Mouse (Mus musculus) embryonic facial prominence, embryonic 12.5 days (tissue): ENCODE data around the gene C5ar2. TPM values are rescaled to one million over a fixed set of nuclear protein-coding genes. Genes with fewer than 3 reads are reported as not detected.
A peak's percentile ranks its signal among the peaks of the same experiment; 100 is the strongest.

Source experiments
- ATAC-seq: fragments of 200-750 bp; cut with Nextera tagmentation; 2 replicates; pipeline ENCODE4 v1.8.0; 2017; ENCODE audit not compliant: insufficient number of reproducible peaks, insufficient read depth, low FRiP score, low TSS enrichment
- H3K27ac ChIP-seq: fragments of 300-500 bp; sonication (generic); 2 replicates; pipeline ENCODE4 v1.5.1; 2016; ENCODE audit warnings: mild to moderate bottlenecking
- H3K27me3 ChIP-seq: fragments of 300-500 bp; sonication (generic); 2 replicates; pipeline ENCODE4 v1.6.1; 2016; ENCODE audit warnings: mild to moderate bottlenecking, moderate library complexity
- H3K36me3 ChIP-seq: fragments of 300-500 bp; sonication (generic); 2 replicates; pipeline ENCODE4 v1.6.1; 2016; ENCODE audit warnings: mild to moderate bottlenecking
- H3K4me1 ChIP-seq: fragments of 300-500 bp; sonication (generic); 2 replicates; pipeline ENCODE4 v1.6.1; 2016
- H3K4me2 ChIP-seq: fragments of 300-500 bp; sonication (generic); replicated peaks from 2 replicates; pipeline ENCODE4 v1.6.1; 2016; ENCODE audit warnings: mild to moderate bottlenecking, moderate library complexity
- H3K4me3 ChIP-seq: fragments of 300-500 bp; sonication (generic); 2 replicates; pipeline ENCODE4 v1.5.1; 2016; ENCODE audit warnings: mild to moderate bottlenecking
- H3K9ac ChIP-seq: fragments of 300-500 bp; sonication (generic); 2 replicates; pipeline ENCODE4 v1.6.1; 2016; ENCODE audit warnings: mild to moderate bottlenecking, moderate library complexity
- H3K9me3 ChIP-seq: fragments of 300-500 bp; sonication (generic); 2 replicates; pipeline ENCODE4 v1.6.1; 2016; ENCODE audit warnings: mild to moderate bottlenecking, moderate library complexity
- WGBS: fragments of 180-500 bp; shearing (Covaris S2); methylation state at CpG from one replicate; pipeline ENCODE4 v1.1.7; 2016; 5-methylcytosine and 5-hydroxymethylcytosine counted together
- polyA plus RNA-seq: library from polyadenylated mRNA; unstranded; fragments of >200 nt; fragmentation: Nextera tagmentation; extraction: Ambion mirVana; gene quantifications from 2 replicates; pipeline ENCODE4 v1.2.1, GENCODE M21; 2016

Gene C5ar2
- polyA plus RNA-seq, 1 experiment from 2014 or later, result not detected

- Histone ChIP-seq H3K36me3 (no peaks in the 10 kb centered on the region), H3K4me2 (no peak overlapping the region), H3K27me3 (no peaks in the 10 kb centered on the region), H3K9ac (no peak overlapping the region), H3K4me1 (no peaks in the 10 kb centered on the region), H3K27ac (no peak overlapping the region), H3K9me3 (no peaks in the 10 kb centered on the region), H3K4me3 (no peak overlapping the region)
- 63% methylated on average over 4 of the region's 4 CpGs for WGBS
- no peak for ATAC-seq
Measured at GRCm38 (mm10) chr7:16254195-16254594, 10.2 kb upstream of the C5ar2 start.

DNA sequence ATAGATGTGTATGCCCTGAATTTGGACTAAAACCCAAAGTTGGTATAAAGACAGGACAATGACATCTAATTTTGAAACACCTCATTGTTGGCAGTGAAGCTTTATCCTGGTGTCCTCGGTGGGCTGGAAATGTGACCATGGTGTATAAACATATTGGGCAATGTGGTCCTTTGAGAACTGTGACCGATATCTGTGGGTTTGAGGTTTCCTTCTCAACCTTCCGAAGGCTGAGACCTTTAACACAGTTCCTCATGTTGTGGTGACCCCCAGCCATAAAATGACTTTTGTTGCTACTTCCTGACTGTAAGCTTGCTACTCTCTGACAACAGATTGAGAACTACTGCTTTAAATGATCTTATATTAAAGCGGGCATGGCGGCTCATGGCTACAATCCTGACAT, 6.7 kb upstream of the C5ar2 start:
- 81% methylated on average over 5 of the region's 5 CpGs for WGBS
- ATAC-seq, result no peak
- no peak overlapping the region for H3K9ac ChIP-seq
- no peaks in the 10 kb centered on the region for H3K36me3 ChIP-seq
- no peak overlapping the region for H3K4me3 ChIP-seq
- no peaks in the 10 kb centered on the region for H3K9me3 ChIP-seq
- H3K27ac ChIP-seq, result no peak overlapping the region
- no peak overlapping the region for H3K4me2 ChIP-seq
- no peaks in the 10 kb centered on the region for H3K27me3 ChIP-seq
- H3K4me1 ChIP-seq, result no peaks in the 10 kb centered on the region

DNA sequence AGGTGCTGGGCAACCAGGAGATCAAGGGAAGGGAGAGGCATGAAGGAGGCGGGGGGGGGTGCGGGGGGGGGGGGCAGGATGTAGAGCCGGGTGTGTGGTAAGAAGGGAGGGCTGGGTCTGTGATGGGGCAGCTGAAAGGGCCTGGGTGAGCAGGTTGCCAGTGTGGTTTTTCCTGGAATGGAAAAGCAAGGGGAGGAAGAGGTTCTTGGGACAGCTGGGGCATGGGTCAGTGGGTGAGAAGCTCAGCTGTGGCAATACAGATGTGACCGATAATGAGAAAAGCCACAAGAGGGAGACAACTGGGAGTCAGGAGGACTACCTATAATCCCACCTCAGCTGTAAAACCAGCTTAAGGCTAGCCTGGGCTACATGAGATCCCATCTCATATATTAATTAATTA, 2.0 kb upstream of the C5ar2 start:
- no peak overlapping the region for H3K9ac ChIP-seq
- ATAC-seq, result no peak
- no peaks in the 10 kb centered on the region for H3K36me3 ChIP-seq
- no peak overlapping the region for H3K4me2 ChIP-seq
- H3K27me3 ChIP-seq, result no peaks in the 10 kb centered on the region
- no peak overlapping the region for H3K4me3 ChIP-seq
- no peaks in the 10 kb centered on the region for H3K4me1 ChIP-seq
- H3K9me3 ChIP-seq, result no peaks in the 10 kb centered on the region
- WGBS, result 65% methylated on average over 1 of the region's 4 CpGs
- no peak overlapping the region for H3K27ac ChIP-seq

- Histone ChIP-seq H3K4me2 (no peak overlapping the region), H3K36me3 (no peaks in the 10 kb centered on the region), H3K9me3 (no peaks in the 10 kb centered on the region), H3K27ac (no peak overlapping the region), H3K4me3 (no peak overlapping the region), H3K27me3 (no peaks in the 10 kb centered on the region), H3K9ac (no peak overlapping the region), H3K4me1 (no peaks in the 10 kb centered on the region)
- WGBS, result 83% methylated on average over 6 of the region's 6 CpGs
- no peak for ATAC-seq
Measured at GRCm38 (mm10) chr7:16242198-16242597, 1.8 kb downstream of the C5ar2 start.

GRCm38 (mm10) chr7:16241787-16242186, 2.2 kb downstream of the C5ar2 start:
- H3K27me3 ChIP-seq, result no peaks in the 10 kb centered on the region
- H3K36me3 ChIP-seq, result no peaks in the 10 kb centered on the region
- WGBS, result 37% methylated on average over 11 of the region's 11 CpGs
- no peak overlapping the region for H3K27ac ChIP-seq
- no peak overlapping the region for H3K9ac ChIP-seq
- no peak overlapping the region for H3K4me2 ChIP-seq
- H3K4me3 ChIP-seq, result no peak overlapping the region
- ATAC-seq, result no peak
- no peaks in the 10 kb centered on the region for H3K4me1 ChIP-seq
- no peaks in the 10 kb centered on the region for H3K9me3 ChIP-seq

- 92% methylated on average over 1 of the region's 1 CpGs for WGBS
- Histone ChIP-seq H3K36me3 (no peaks in the 10 kb centered on the region), H3K4me2 (no peak overlapping the region), H3K9ac (no peak overlapping the region), H3K4me3 (no peak overlapping the region), H3K4me1 (no peaks in the 10 kb centered on the region), H3K9me3 (no peaks in the 10 kb centered on the region), H3K27ac (no peak overlapping the region), H3K27me3 (no peaks in the 10 kb centered on the region)
- ATAC-seq, result no peak
Measured at GRCm38 (mm10) chr7:16240978-16241303, 3.0 kb downstream of the C5ar2 start.

GRCm38 (mm10) chr7:16240281-16240977, 3.5 kb downstream of the C5ar2 start:
- H3K9ac ChIP-seq, result no peak overlapping the region
- H3K4me3 ChIP-seq, result no peak overlapping the region
- H3K36me3 ChIP-seq, result no peaks in the 10 kb centered on the region
- no peaks in the 10 kb centered on the region for H3K4me1 ChIP-seq
- ATAC-seq, result no peak
- no peak overlapping the region for H3K4me2 ChIP-seq
- 79% methylated on average over 7 of the region's 7 CpGs for WGBS
- H3K27ac ChIP-seq, result no peak overlapping the region
- no peaks in the 10 kb centered on the region for H3K9me3 ChIP-seq
- H3K27me3 ChIP-seq, result no peaks in the 10 kb centered on the region

- no peaks in the 10 kb centered on the region for H3K4me1 ChIP-seq
- H3K9ac ChIP-seq, result no peak overlapping the region
- H3K9me3 ChIP-seq, result no peaks in the 10 kb centered on the region
- no peak for ATAC-seq
- no peaks in the 10 kb centered on the region for H3K27me3 ChIP-seq
- no peak overlapping the region for H3K4me2 ChIP-seq
- 54% methylated on average over 9 of the region's 9 CpGs for WGBS
- H3K36me3 ChIP-seq, result no peaks in the 10 kb centered on the region
- no peak overlapping the region for H3K4me3 ChIP-seq
- no peak overlapping the region for H3K27ac ChIP-seq
Measured at GRCm38 (mm10) chr7:16239554-16239997, 4.4 kb downstream of the C5ar2 start.

DNA sequence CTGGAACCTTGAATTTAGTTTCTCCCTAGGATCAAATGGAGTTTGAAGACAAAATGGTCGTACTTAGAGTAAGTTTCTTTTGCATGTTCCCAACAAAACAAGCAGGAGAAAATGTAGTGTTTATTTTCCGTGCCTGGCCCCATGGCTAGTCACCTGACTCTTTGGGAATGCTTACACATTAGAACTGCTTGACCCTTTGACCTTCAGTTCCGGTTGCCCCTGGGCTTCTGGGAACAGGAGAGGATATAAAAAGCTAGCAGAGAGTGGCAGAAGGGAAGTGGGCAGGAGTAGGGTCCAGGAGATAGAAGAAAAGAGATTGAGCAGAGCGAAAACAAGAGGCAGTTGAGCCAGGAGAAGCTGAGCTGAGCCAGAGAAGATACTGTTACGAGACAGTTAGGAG, 14.1 kb downstream of the C5ar2 start:
- ATAC-seq, result no peak
- Histone ChIP-seq H3K4me2 (no peak overlapping the region), H3K27ac (no peak overlapping the region), H3K4me3 (no peak overlapping the region), H3K9me3 (0 out of 2 replicates have a peak, but pooled peaks cover 10% of the 10 kb centered on the region), H3K4me1 (0 out of 2 replicates have a peak, but pooled peaks cover 2% of the 10 kb centered on the region), H3K27me3 (no peaks in the 10 kb centered on the region), H3K36me3 (no peaks in the 10 kb centered on the region), H3K9ac (no peak overlapping the region)
- 13% methylated on average over 5 of the region's 5 CpGs for WGBS

GRCm38 (mm10) chr7:16221582-16222272, 22.2 kb downstream of the C5ar2 start, which contains the start of gene Dhx34:
TSS of gene Dhx34 (minus strand) at chr7:16222037.
- H3K27ac ChIP-seq, result peak within 1 kb of the TSS; percentile 80
- no peaks in the 10 kb centered on the region for H3K27me3 ChIP-seq
- H3K4me3 ChIP-seq, result peak within 1 kb of the TSS; percentile 58
- ATAC-seq, result peak; percentile 94
- H3K4me1 ChIP-seq, result no peaks in the 10 kb centered on the region
- peaks cover 12% of the 10 kb centered on the region; the same call in 1 of the 2 replicates for H3K36me3 ChIP-seq
- H3K9ac ChIP-seq, result peak within 1 kb of the TSS; percentile 81
- WGBS, result 2% methylated on average over 34 of the region's 34 CpGs
- no peaks in the 10 kb centered on the region for H3K9me3 ChIP-seq
- peak within 1 kb of the TSS; percentile 61 for H3K4me2 ChIP-seq

GRCm38 (mm10) chr7:16213986-16214385, 30.0 kb downstream of the C5ar2 start:
- Histone ChIP-seq H3K27me3 (no peaks in the 10 kb centered on the region), H3K9ac (no peak overlapping the region), H3K27ac (no peak overlapping the region), H3K4me3 (no peak overlapping the region), H3K4me1 (no peaks in the 10 kb centered on the region), H3K4me2 (no peak overlapping the region), H3K36me3 (peaks cover 79% of the 10 kb centered on the region), H3K9me3 (no peaks in the 10 kb centered on the region)
- no peak for ATAC-seq
- 90% methylated on average over 9 of the region's 9 CpGs for WGBS

- no peaks in the 10 kb centered on the region for H3K9me3 ChIP-seq
- no peaks in the 10 kb centered on the region for H3K4me1 ChIP-seq
- H3K36me3 ChIP-seq, result peaks cover 77% of the 10 kb centered on the region
- no peaks in the 10 kb centered on the region for H3K27me3 ChIP-seq
- no peak overlapping the region for H3K4me2 ChIP-seq
- H3K27ac ChIP-seq, result no peak overlapping the region
- no peak overlapping the region for H3K4me3 ChIP-seq
- WGBS, result 90% methylated on average over 6 of the region's 6 CpGs
- no peak overlapping the region for H3K9ac ChIP-seq
- no peak for ATAC-seq
Measured at GRCm38 (mm10) chr7:16213196-16213595, 30.8 kb downstream of the C5ar2 start.
